Mouse (Mus musculus) lung, postnatal 0 days (tissue): Measurements from ENCODE around the gene Nap1l4.

ENCODE experiments used
- CTCF ChIP-seq: IDR thresholded peaks from 2 replicates; pipeline ENCODE4 v1.5.1; 2016; ENCODE audit warnings: antibody characterized with exemption, mild to moderate bottlenecking
- EP300 ChIP-seq: IDR thresholded peaks from 2 replicates; pipeline ENCODE4 v1.6.1; 2016; ENCODE audit warnings: antibody characterized with exemption, mild to moderate bottlenecking, control low read depth

DNA sequence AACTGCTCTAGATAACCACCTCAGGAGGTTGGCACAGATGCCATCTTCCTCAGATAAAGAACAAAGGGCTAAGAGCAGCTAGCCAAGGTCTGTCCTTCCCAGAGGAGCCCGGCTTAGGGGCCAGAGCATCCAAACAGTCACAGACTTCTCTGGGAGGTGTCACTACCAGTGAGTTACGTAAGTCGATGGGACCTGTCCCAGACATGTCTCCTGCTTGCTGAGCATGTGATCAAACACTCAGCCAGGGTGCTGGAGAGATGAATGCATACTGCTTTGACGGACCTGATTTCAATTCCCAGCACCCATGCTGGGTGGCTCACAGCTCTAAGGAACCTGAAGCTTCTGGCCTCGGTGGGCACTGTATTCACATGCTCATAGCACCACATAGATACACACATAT lies 38.7 kb upstream of the Nap1l4 start:
- TF ChIP-seq CTCF (no peak), EP300 (no peak)
